Mouse (Mus musculus) forebrain, embryonic 14.5 days (tissue): ENCODE measurements at regions not wholly inside any gene's neighbourhood (a gene's known extent, or its start where the extent isn't known, plus 50 kb on each side); places are given as distances from the start of the nearest gene placed in this dataset.

ENCODE experiments used
- ATAC-seq: fragments of 200-750 bp; cut with Nextera tagmentation; 2 replicates; pipeline ENCODE4 v1.8.0; 2017; ENCODE audit warnings: mild to moderate bottlenecking, moderate library complexity
- DNase-seq: peaks from one replicate; pipeline ENCODE4 v3.0.0-alpha.2; 2015; ENCODE audit warnings: low spot score
- H3K27ac ChIP-seq: fragments of 300-500 bp; sonication (generic); 2 replicates; pipeline ENCODE4 v1.5.1; 2014; ENCODE audit warnings: low read depth, mild to moderate bottlenecking, control low read depth, low read length, moderate library complexity
- H3K27me3 ChIP-seq: fragments of 300-500 bp; sonication (generic); replicated peaks from 2 replicates; pipeline ENCODE4 v1.6.1; 2014; ENCODE audit warnings: low read length, control low read depth, mixed read lengths; ENCODE audit not compliant: control insufficient read depth, insufficient read depth
- H3K36me3 ChIP-seq: fragments of 300-500 bp; sonication (generic); 2 replicates; pipeline ENCODE4 v1.6.1; 2014; ENCODE audit warnings: low read length, control low read depth; ENCODE audit not compliant: control insufficient read depth, insufficient read depth
- H3K4me1 ChIP-seq: fragments of 300-500 bp; sonication (generic); 2 replicates; pipeline ENCODE4 v1.6.1; 2014; ENCODE audit warnings: antibody characterized with exemption, low read length, control low read depth; ENCODE audit not compliant: control insufficient read depth, insufficient read depth
- H3K4me2 ChIP-seq: fragments of 300-500 bp; sonication (generic); 2 replicates; pipeline ENCODE4 v1.6.1; 2014; ENCODE audit warnings: mild to moderate bottlenecking, control low read depth, low read length
- H3K4me3 ChIP-seq: fragments of 300-500 bp; sonication (generic); 2 replicates; pipeline ENCODE4 v1.5.1; 2014; ENCODE audit warnings: low read depth, low read length, control low read depth
- H3K9ac ChIP-seq: fragments of 300-500 bp; sonication (generic); 2 replicates; pipeline ENCODE4 v1.6.1; 2014; ENCODE audit warnings: mild to moderate bottlenecking, low read length, control low read depth, moderate library complexity
- H3K9me3 ChIP-seq: fragments of 300-500 bp; sonication (generic); replicated peaks from 2 replicates; pipeline ENCODE4 v1.6.1; 2016; ENCODE audit warnings: low read length, control low read depth, mixed read lengths; ENCODE audit not compliant: control insufficient read depth
- WGBS: fragments of 180-500 bp; shearing (Covaris S2); extraction: QIAGEN DNeasy Blood & Tissue Kit; methylation state at CpG from one replicate; pipeline ENCODE4 v1.1.7; 2014; 5-methylcytosine and 5-hydroxymethylcytosine counted together

- no peak overlapping the region for H3K4me2 ChIP-seq
- no peaks in the 10 kb centered on the region for H3K27me3 ChIP-seq
- no peaks in the 10 kb centered on the region for H3K36me3 ChIP-seq
- DNase-seq (no peak), ATAC-seq (no peak)
- no peak overlapping the region for H3K4me3 ChIP-seq
- H3K9ac ChIP-seq: no peak overlapping the region
- H3K4me1 ChIP-seq: no peaks in the 10 kb centered on the region
- H3K27ac ChIP-seq: no peak overlapping the region
- H3K9me3 ChIP-seq: no peaks in the 10 kb centered on the region
- 70% methylated on average over 1 of the region's 1 CpGs for WGBS
Measured at GRCm38 (mm10) chr17:41629691-41630090, 686.1 kb upstream of the Ptchd4 start.

- DNase-seq (peak; percentile 29), ATAC-seq (no peak)
- Histone ChIP-seq H3K4me1 (no peaks in the 10 kb centered on the region), H3K27ac (no peak overlapping the region), H3K27me3 (no peaks in the 10 kb centered on the region), H3K9me3 (no peaks in the 10 kb centered on the region), H3K4me3 (no peak overlapping the region), H3K4me2 (no peak overlapping the region), H3K36me3 (no peaks in the 10 kb centered on the region), H3K9ac (no peak overlapping the region)
Measured at GRCm38 (mm10) chr17:41627576-41627975, 688.2 kb upstream of the Ptchd4 start.

GRCm38 (mm10) chr17:41594431-41594830 lies 659.6 kb upstream of the Cenpq start:
- DNase-seq: no peak
- WGBS: 95% methylated on average over 1 of the region's 1 CpGs
- Histone ChIP-seq H3K4me2 (no peak overlapping the region), H3K36me3 (no peaks in the 10 kb centered on the region), H3K27me3 (no peaks in the 10 kb centered on the region), H3K27ac (no peak overlapping the region), H3K4me3 (no peak overlapping the region), H3K4me1 (no peaks in the 10 kb centered on the region), H3K9ac (no peak overlapping the region), H3K9me3 (no peaks in the 10 kb centered on the region)
- ATAC-seq: no peak
